Mouse (Mus musculus) adrenal gland, postnatal 14 days (tissue): ENCODE data around the gene Hipk2. TPM values are rescaled to one million over a fixed set of nuclear protein-coding genes. Genes with fewer than 3 reads are reported as not detected.
A peak's percentile ranks its signal among the peaks of the same experiment; 100 is the strongest.
"Not testable (repeated sequence)": the region's sequence is repeated elsewhere in the genome, so short reads cannot be mapped to it uniquely, and the experiment has no call there.

ENCODE experiments used
- DNase-seq: peaks from one replicate; pipeline ENCODE4 v3.0.0; 2021; ENCODE audit warnings: mixed read lengths
- total RNA-seq: library from RNA; stranded (reverse); gene quantifications from 2 replicates; pipeline ENCODE4 v1.2.3, GENCODE M21; 2021

The Hipk2 gene
- total RNA-seq, 1 experiment from 2014 or later, result 104 TPM

GRCm38 (mm10) chr6:38696570-38696969, 179.4 kb downstream of the Hipk2 start:
- no peak for DNase-seq

- peak; percentile 87 for DNase-seq
Measured at GRCm38 (mm10) chr6:38695380-38696054, 180.4 kb downstream of the Hipk2 start.

- no peak for DNase-seq
Measured at GRCm38 (mm10) chr6:38692556-38692955, 183.4 kb downstream of the Hipk2 start.

GRCm38 (mm10) chr6:38691052-38691451, 184.9 kb downstream of the Hipk2 start:
- no peak for DNase-seq

GRCm38 (mm10) chr6:38690615-38691014, 185.3 kb downstream of the Hipk2 start:
- DNase-seq, result no peak

GRCm38 (mm10) chr6:38688841-38689240, 187.1 kb downstream of the Hipk2 start:
- DNase-seq, result no peak

GRCm38 (mm10) chr6:38687216-38687615, 188.7 kb downstream of the Hipk2 start:
- peak; percentile 77 for DNase-seq

GRCm38 (mm10) chr6:38682532-38682931, 193.4 kb downstream of the Hipk2 start:
- DNase-seq, result no peak

- no peak for DNase-seq
Measured at GRCm38 (mm10) chr6:38677629-38678028, 198.3 kb downstream of the Hipk2 start.

GRCm38 (mm10) chr6:38676723-38677122, 199.2 kb downstream of the Hipk2 start:
- no peak for DNase-seq

GRCm38 (mm10) chr6:38676217-38676616, 199.7 kb downstream of the Hipk2 start:
- no peak for DNase-seq

- DNase-seq, result no peak
Measured at GRCm38 (mm10) chr6:38672011-38672410, 204.0 kb downstream of the Hipk2 start.

GRCm38 (mm10) chr6:38671270-38671669, 204.7 kb downstream of the Hipk2 start:
- no peak for DNase-seq

- not testable (repeated sequence) for DNase-seq
Measured at GRCm38 (mm10) chr6:38670488-38670887, 205.5 kb downstream of the Hipk2 start.

- no peak for DNase-seq
Measured at GRCm38 (mm10) chr6:38669580-38669979, 206.4 kb downstream of the Hipk2 start.

- DNase-seq, result peak; percentile 73
Measured at GRCm38 (mm10) chr6:38662714-38663615, 213.0 kb downstream of the Hipk2 start, which contains the start of gene Clec2l. TSS of gene Clec2l (plus strand) at chr6:38663069.

- no peak for DNase-seq
Measured at GRCm38 (mm10) chr6:38661626-38662025, 214.3 kb downstream of the Hipk2 start.

GRCm38 (mm10) chr6:38650263-38650937, 225.6 kb downstream of the Hipk2 start:
- DNase-seq, result peak; percentile 83

- DNase-seq, result no peak
Measured at GRCm38 (mm10) chr6:38649545-38649944, 226.4 kb downstream of the Hipk2 start.
